Mouse (Mus musculus) brain, embryonic 14.5 days (tissue): Measurements from ENCODE around the gene Runx2.

Source experiments
- CTCF ChIP-seq: fragments of 200-500 bp; IDR thresholded peaks from 2 replicates; pipeline ENCODE4 v1.5.1; 2012; ENCODE audit warnings: inconsistent platforms, mild to moderate bottlenecking, moderate library complexity, borderline replicate concordance; ENCODE audit not compliant: insufficient read depth, insufficient read length; ENCODE audit errors: extremely low read depth
- POLR2A ChIP-seq: fragments of 200-500 bp; IDR thresholded peaks from 2 replicates; pipeline ENCODE4 v1.6.1; 2012; ENCODE audit warnings: mild to moderate bottlenecking, inconsistent platforms, borderline replicate concordance; ENCODE audit not compliant: poor library complexity, insufficient read depth, insufficient read length, severe bottlenecking; ENCODE audit errors: extremely low read depth

- TF ChIP-seq CTCF: no peak
- TF ChIP-seq POLR2A: no peak
Measured at GRCm38 (mm10) chr17:44766318-44766717, 48.3 kb downstream of the Runx2 start.
